Mouse (Mus musculus): ENCODE results near the gene Rhox2e. TPM values are rescaled to one million over a fixed set of nuclear protein-coding genes. Genes with fewer than 3 reads are reported as not detected.
"Not testable (repeated sequence)": the region's sequence is repeated elsewhere in the genome, so short reads cannot be mapped to it uniquely, and the experiment has no call there.

Rhox2e gene
- total RNA-seq (2014; fragmentation: Nextera tagmentation): not detected in 2 replicates
- not detected in 2 replicates for total RNA-seq (2017)

GRCm38 (mm10) chrX:37530152-37530551 lies at the start of gene Rhox2e:
Gene Rhox2e (plus strand): TSS chrX:37530452.
- ATAC-seq (replicated peaks; ENCODE audit: poor library complexity, severe bottlenecking): not testable (repeated sequence)

GRCm38 (mm10) chrX:37514059-37514458 lies 16.2 kb upstream of the Rhox2e start, which contains the start of gene Rhox4d:
Gene Rhox4d (plus strand): TSS chrX:37514359.
- ATAC-seq (replicated peaks; ENCODE audit: poor library complexity, severe bottlenecking): not testable (repeated sequence)

- not testable (repeated sequence) for ATAC-seq (replicated peaks; ENCODE audit: poor library complexity, severe bottlenecking)
These were observed 11.5 kb downstream of the Rhox2e start, which contains the start of gene Rhox3e for GRCm38 (mm10) chrX:37541719-37542118. Gene Rhox3e (plus strand): TSS chrX:37542019.

- ATAC-seq (replicated peaks; ENCODE audit: poor library complexity, severe bottlenecking): not testable (repeated sequence)
These were observed 26.9 kb downstream of the Rhox2e start, which contains the start of gene Rhox4e for GRCm38 (mm10) chrX:37557112-37557511. Gene Rhox4e (plus strand): TSS chrX:37557412.

- not testable (repeated sequence) for ATAC-seq (replicated peaks; ENCODE audit: poor library complexity, severe bottlenecking)
These were observed 40.9 kb downstream of the Rhox2e start, which contains the start of gene Rhox2f for GRCm38 (mm10) chrX:37571105-37571504. Gene Rhox2f (plus strand): TSS chrX:37571405.

DNA sequence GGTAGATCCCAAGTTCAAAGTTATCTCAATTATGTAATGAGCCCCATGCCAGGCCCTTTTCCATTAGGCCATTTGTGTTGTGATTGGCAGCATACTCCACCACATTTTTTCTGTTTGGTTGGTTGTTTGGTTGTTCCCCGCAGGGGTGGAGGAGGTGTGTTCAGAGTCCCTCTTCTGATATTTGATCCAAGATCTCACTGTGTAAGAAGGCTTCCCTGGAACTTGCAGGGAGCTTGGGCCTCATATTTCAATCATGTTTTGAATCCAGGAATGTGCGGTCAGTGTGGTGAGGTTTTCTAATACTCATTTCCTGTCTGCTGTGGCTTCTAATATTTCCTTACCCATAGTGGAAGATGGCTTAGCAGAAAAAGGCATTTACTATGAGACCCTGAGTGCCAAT lies 42.4 kb downstream of the Rhox2e start:
- ATAC-seq (replicated peaks; ENCODE audit: poor library complexity, severe bottlenecking): not testable (repeated sequence)

DNA sequence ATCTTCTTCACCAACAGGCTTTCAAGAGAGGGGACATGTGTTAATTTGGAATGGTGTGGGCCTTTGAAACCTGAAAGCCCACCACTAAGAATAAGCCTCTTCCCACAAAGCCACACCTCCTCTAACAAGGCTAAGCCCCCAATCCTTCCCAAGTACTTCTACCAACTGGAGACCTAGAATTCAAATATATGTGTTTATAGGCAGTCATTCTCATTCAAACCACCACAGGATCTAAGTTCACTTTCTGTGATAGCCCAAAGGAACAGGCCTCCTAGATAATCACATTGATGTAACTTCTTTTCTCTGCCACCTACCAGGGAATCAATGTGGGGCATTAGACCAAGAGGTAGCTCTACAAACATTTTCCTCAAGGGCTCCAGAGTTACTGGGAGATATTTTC lies 50.4 kb downstream of the Rhox2e start, which contains the start of gene Rhox3f:
Gene Rhox3f (plus strand): TSS at position 301 of the 400 bp plus-strand sequence.
- ATAC-seq (replicated peaks; ENCODE audit: poor library complexity, severe bottlenecking): not testable (repeated sequence)

Other genes starting within 250 kb of the Rhox2e start
- gene Rhox3a2, start 150.4 kb upstream of the Rhox2e start, total RNA-seq (2014; fragmentation: Nextera tagmentation): not detected in 2 replicates
- gene Rhox3a2, start 150.4 kb upstream of the Rhox2e start, total RNA-seq (2017): not detected in 2 replicates
- gene Rhox4a2, start 139.6 kb upstream of the Rhox2e start, total RNA-seq (2014; fragmentation: Nextera tagmentation): not detected in 2 replicates
- not detected in 2 replicates for gene Rhox4a2, start 139.6 kb upstream of the Rhox2e start, total RNA-seq (2017)
- gene Rhox2b, start 118.4 kb upstream of the Rhox2e start, total RNA-seq (2014; fragmentation: Nextera tagmentation): not detected in 2 replicates
- not detected in 2 replicates for gene Rhox2b, start 118.4 kb upstream of the Rhox2e start, total RNA-seq (2017)
- not detected in 2 replicates for gene Rhox4b, start 98.0 kb upstream of the Rhox2e start, total RNA-seq (2014; fragmentation: Nextera tagmentation)
- gene Rhox4b, start 98.0 kb upstream of the Rhox2e start, total RNA-seq (2017): not detected in 2 replicates
- gene Rhox2c, start 76.8 kb upstream of the Rhox2e start, total RNA-seq (2014; fragmentation: Nextera tagmentation): not detected in 2 replicates
- gene Rhox2c, start 76.8 kb upstream of the Rhox2e start, total RNA-seq (2017): not detected in 2 replicates
- gene Rhox3c, start 71.9 kb upstream of the Rhox2e start, total RNA-seq (2014; fragmentation: Nextera tagmentation): not detected in 2 replicates
- gene Rhox3c, start 71.9 kb upstream of the Rhox2e start, total RNA-seq (2017): not detected in 2 replicates
- gene Rhox4c, start 50.1 kb upstream of the Rhox2e start, total RNA-seq (2014; fragmentation: Nextera tagmentation): not detected in 2 replicates
- gene Rhox4c, start 50.1 kb upstream of the Rhox2e start, total RNA-seq (2017): not detected in 2 replicates
- not detected in 2 replicates for gene Rhox2d, start 37.0 kb upstream of the Rhox2e start, total RNA-seq (2014; fragmentation: Nextera tagmentation)
- gene Rhox2d, start 37.0 kb upstream of the Rhox2e start, total RNA-seq (2017): not detected in 2 replicates
- gene Rhox4d, start 16.1 kb upstream of the Rhox2e start, total RNA-seq (2014; fragmentation: Nextera tagmentation): not detected in 2 replicates
- not detected in 2 replicates for gene Rhox4d, start 16.1 kb upstream of the Rhox2e start, total RNA-seq (2017)
- gene Rhox3e, start 11.6 kb downstream of the Rhox2e start, total RNA-seq (2014; fragmentation: Nextera tagmentation): not detected in 2 replicates
- gene Rhox3e, start 11.6 kb downstream of the Rhox2e start, total RNA-seq (2017): not detected in 2 replicates
- not detected in 2 replicates for gene Rhox4e, start 27.0 kb downstream of the Rhox2e start, total RNA-seq (2014; fragmentation: Nextera tagmentation)
- not detected in 2 replicates for gene Rhox4e, start 27.0 kb downstream of the Rhox2e start, total RNA-seq (2017)
- not detected in 2 replicates for gene Rhox2f, start 41.0 kb downstream of the Rhox2e start, total RNA-seq (2014; fragmentation: Nextera tagmentation)
- not detected in 2 replicates for gene Rhox2f, start 41.0 kb downstream of the Rhox2e start, total RNA-seq (2017)
- not detected in 2 replicates for gene Rhox3f, start 50.5 kb downstream of the Rhox2e start, total RNA-seq (2014; fragmentation: Nextera tagmentation)
- not detected in 2 replicates for gene Rhox3f, start 50.5 kb downstream of the Rhox2e start, total RNA-seq (2017)
- gene Rhox4f, start 77.3 kb downstream of the Rhox2e start, total RNA-seq (2014; fragmentation: Nextera tagmentation): not detected in 2 replicates
- gene Rhox4f, start 77.3 kb downstream of the Rhox2e start, total RNA-seq (2017): not detected in 2 replicates
- gene Rhox3g, start 98.2 kb downstream of the Rhox2e start, total RNA-seq (2014; fragmentation: Nextera tagmentation): not detected in 2 replicates
- gene Rhox3g, start 98.2 kb downstream of the Rhox2e start, total RNA-seq (2017): not detected in 2 replicates
- not detected in 2 replicates for gene Rhox2g, start 113.0 kb downstream of the Rhox2e start, total RNA-seq (2014; fragmentation: Nextera tagmentation)
- gene Rhox2g, start 113.0 kb downstream of the Rhox2e start, total RNA-seq (2017): not detected in 2 replicates
- gene Rhox4g, start 120.9 kb downstream of the Rhox2e start, total RNA-seq (2014; fragmentation: Nextera tagmentation): not detected in 2 replicates
- not detected in 2 replicates for gene Rhox4g, start 120.9 kb downstream of the Rhox2e start, total RNA-seq (2017)
- gene Rhox3h, start 138.3 kb downstream of the Rhox2e start, total RNA-seq (2014; fragmentation: Nextera tagmentation): not detected in 2 replicates
- not detected in 2 replicates for gene Rhox3h, start 138.3 kb downstream of the Rhox2e start, total RNA-seq (2017)
- not detected in 2 replicates for gene Rhox2h, start 142.8 kb downstream of the Rhox2e start, total RNA-seq (2014; fragmentation: Nextera tagmentation)
- not detected in 2 replicates for gene Rhox2h, start 142.8 kb downstream of the Rhox2e start, total RNA-seq (2017)